Mouse (Mus musculus) midbrain, postnatal 0 days (tissue): Measurements from ENCODE around the gene Fem1a. TPM values are rescaled to one million over a fixed set of nuclear protein-coding genes. Genes with fewer than 3 reads are reported as not detected.
A peak's percentile ranks its signal among the peaks of the same experiment; 100 is the strongest.

Source experiments
- ATAC-seq: fragments of 200-750 bp; cut with Nextera tagmentation; 2 replicates; pipeline ENCODE4 v1.8.0; 2017; ENCODE audit warnings: moderate number of reproducible peaks, mild to moderate bottlenecking, moderate TSS enrichment, moderate library complexity; ENCODE audit not compliant: low FRiP score
- DNase-seq: peaks from one replicate; pipeline ENCODE4 v3.0.0-alpha.2; 2015; ENCODE audit warnings: low spot score
- H3K27ac ChIP-seq: fragments of 300-500 bp; sonication (generic); 2 replicates; pipeline ENCODE4 v1.5.1; 2014; ENCODE audit warnings: low read depth, mild to moderate bottlenecking, low read length, mixed read lengths
- H3K27me3 ChIP-seq: fragments of 300-500 bp; sonication (generic); 2 replicates; pipeline ENCODE4 v1.6.1; 2014; ENCODE audit warnings: low read length, control low read depth, mixed read lengths; ENCODE audit not compliant: insufficient read depth
- H3K36me3 ChIP-seq: fragments of 300-500 bp; sonication (generic); 2 replicates; pipeline ENCODE4 v1.6.1; 2014; ENCODE audit warnings: low read length, control low read depth, mixed read lengths; ENCODE audit not compliant: insufficient read depth
- H3K4me1 ChIP-seq: fragments of 300-500 bp; sonication (generic); 2 replicates; pipeline ENCODE4 v1.6.1; 2014; ENCODE audit warnings: mild to moderate bottlenecking, control low read depth, antibody characterized with exemption, low read length, mixed read lengths; ENCODE audit not compliant: insufficient read depth
- H3K4me2 ChIP-seq: fragments of 300-500 bp; sonication (generic); 2 replicates; pipeline ENCODE4 v1.6.1; 2014; ENCODE audit warnings: low read depth, mild to moderate bottlenecking, low read length, mixed read lengths; ENCODE audit not compliant: poor library complexity, severe bottlenecking
- H3K4me3 ChIP-seq: fragments of 300-500 bp; sonication (generic); 2 replicates; pipeline ENCODE4 v1.5.1; 2014; ENCODE audit warnings: low read depth, mild to moderate bottlenecking, low read length, moderate library complexity
- H3K9ac ChIP-seq: fragments of 300-500 bp; sonication (generic); replicated peaks from 2 replicates; pipeline ENCODE4 v1.6.1; 2014; ENCODE audit warnings: mild to moderate bottlenecking, low read length, moderate library complexity, mixed read lengths; ENCODE audit not compliant: poor library complexity, severe bottlenecking
- H3K9me3 ChIP-seq: fragments of 300-500 bp; sonication (generic); 2 replicates; pipeline ENCODE4 v1.6.1; 2016; ENCODE audit warnings: low read length, control low read depth
- CTCF ChIP-seq: IDR thresholded peaks from 2 replicates; pipeline ENCODE4 v1.5.1; 2016; ENCODE audit warnings: antibody characterized with exemption, mild to moderate bottlenecking
- WGBS: fragments of 180-500 bp; shearing (Covaris S2); extraction: QIAGEN DNeasy Blood & Tissue Kit; methylation state at CpG from one replicate; pipeline ENCODE4 v1.1.7; 2014; 5-methylcytosine and 5-hydroxymethylcytosine counted together
- polyA plus RNA-seq: library from polyadenylated mRNA; unstranded; fragments of >200 nt; fragmentation: Nextera tagmentation; extraction: Ambion mirVana; gene quantifications from 2 replicates; pipeline ENCODE4 v1.2.1, GENCODE M21; 2015
- total RNA-seq: library from RNA; depleted of rRNA; stranded (reverse); fragments of >200 nt; gene quantifications from 2 replicates; pipeline ENCODE4 v1.2.3, GENCODE M21; 2014; rRNA removed

The Fem1a gene
- total RNA-seq (43.2 and 45.3 TPM in 2 replicates), polyA plus RNA-seq (13.8 and 14.2 TPM in 2 replicates)

DNA sequence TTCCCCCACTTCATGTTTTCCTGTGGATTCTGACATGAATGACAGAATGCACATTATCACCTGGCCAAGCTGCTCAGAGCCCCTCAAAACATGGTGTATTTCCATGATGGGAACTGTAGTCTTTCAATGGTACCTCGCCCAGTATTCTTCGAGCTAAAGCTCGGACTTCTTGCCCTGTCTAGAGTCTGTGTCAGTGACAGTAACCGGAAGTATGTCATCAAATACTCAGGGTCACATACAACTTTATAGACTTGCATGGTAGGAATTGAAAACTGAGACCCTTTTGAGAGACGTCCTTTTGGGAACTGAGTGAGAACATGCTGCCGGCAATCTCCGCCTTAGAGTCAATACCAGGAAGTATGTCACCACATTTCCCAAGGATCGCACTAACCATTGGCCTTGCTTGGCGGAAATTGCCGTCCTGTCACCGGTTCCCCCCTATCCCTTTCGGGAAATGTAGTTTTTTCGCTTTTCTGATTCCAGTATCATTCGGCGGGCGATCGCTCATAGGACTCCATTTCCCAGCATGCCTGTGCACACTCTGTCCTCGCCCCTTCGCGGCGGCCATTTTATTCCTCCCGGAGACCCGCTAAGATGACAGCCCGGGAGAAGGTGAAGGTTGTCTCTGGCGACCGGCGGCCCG is at the start of gene Fem1a:
Gene Fem1a, plus strand, starts transcription at position 572 of the 643 bp plus-strand sequence.
- Histone ChIP-seq H3K4me1 (peaks cover 11% of the 10 kb centered on the region), H3K9me3 (no peaks in the 10 kb centered on the region), H3K9ac (peak within 1 kb of the TSS; percentile 64), H3K27me3 (no peaks in the 10 kb centered on the region), H3K36me3 (peaks cover 22% of the 10 kb centered on the region), H3K4me3 (peak within 1 kb of the TSS; percentile 62), H3K4me2 (peak within 1 kb of the TSS; percentile 75), H3K27ac (peak within 1 kb of the TSS; percentile 92)
- WGBS = 0% methylated on average over 28 of the region's 28 CpGs
- peak; percentile 99 for DNase-seq
- peak; percentile 93 for ATAC-seq
- no peak for TF ChIP-seq CTCF

DNA sequence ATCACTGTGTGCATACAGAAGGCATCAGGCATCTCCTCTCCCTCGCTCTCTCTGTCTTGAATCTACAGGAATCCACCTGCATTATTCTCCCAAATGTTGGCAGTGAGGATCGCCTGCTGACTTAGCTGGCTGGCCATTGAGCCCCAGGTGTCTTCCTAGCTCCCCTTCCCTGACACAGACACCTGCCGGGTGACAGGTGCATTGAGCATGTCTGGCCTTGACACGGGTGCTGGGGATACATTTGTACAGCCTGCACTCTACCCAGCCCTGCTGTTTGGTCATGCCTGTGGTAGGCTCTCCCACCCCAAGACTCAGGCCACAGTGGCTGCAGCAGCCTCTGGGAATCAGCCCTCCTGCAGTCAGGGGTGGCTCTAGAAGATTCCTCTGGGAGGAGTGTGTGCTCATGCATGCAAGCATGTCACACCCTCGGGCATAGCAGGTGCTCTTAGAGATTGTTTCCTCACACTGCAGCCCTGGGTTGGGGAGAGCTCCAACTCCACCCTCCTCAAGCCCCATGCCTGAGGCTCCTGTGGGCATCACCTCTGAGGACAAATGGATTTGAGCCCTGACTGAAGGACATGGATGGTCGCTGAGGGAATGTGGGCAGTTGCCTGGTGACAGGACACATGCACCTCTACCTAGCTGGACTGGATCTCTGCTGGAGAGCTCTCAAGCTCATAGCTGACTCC is 49.5 kb upstream of the Fem1a start:
- ATAC-seq = no peak
- H3K27me3 ChIP-seq = no peaks in the 10 kb centered on the region
- no peak for TF ChIP-seq CTCF
- no peak overlapping the region for H3K9ac ChIP-seq
- 79% methylated on average over 6 of the region's 6 CpGs for WGBS
- H3K27ac ChIP-seq = no peak overlapping the region
- DNase-seq = no peak
- H3K4me3 ChIP-seq = no peak overlapping the region
- no peaks in the 10 kb centered on the region for H3K9me3 ChIP-seq
- peaks cover 98% of the 10 kb centered on the region for H3K36me3 ChIP-seq
- H3K4me1 ChIP-seq = no peaks in the 10 kb centered on the region
- H3K4me2 ChIP-seq = no peak overlapping the region

DNA sequence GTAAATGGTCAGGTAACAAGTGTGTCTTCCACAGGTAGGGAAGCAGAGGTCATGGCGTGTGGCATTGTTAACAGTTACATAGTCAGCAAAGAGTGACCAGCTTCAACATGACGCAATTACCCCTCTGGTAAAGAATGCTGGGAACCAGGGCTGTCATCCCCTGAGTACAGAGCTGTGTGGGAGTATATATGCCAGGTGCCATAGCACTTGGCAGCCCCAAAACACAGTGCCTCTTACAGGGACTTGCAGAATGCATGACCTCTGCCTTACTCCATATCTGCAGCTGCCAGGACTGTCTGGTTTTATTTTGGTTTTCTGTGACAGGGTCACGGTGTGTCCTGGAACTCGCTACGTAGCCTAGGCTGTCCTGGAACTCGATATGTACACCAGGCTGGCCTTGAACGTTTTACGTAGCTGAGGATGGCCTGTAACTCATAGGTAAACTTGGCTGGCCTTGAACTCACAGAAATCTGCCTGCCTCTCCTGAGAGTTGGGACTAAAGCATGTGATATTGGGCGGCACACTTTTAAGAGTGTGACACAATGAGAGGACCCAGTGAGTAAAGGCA is 48.6 kb upstream of the Fem1a start:
- Histone ChIP-seq H3K9ac (no peak overlapping the region), H3K4me1 (no peaks in the 10 kb centered on the region), H3K4me3 (no peak overlapping the region), H3K27ac (no peak overlapping the region), H3K27me3 (no peaks in the 10 kb centered on the region), H3K9me3 (no peaks in the 10 kb centered on the region), H3K4me2 (no peak overlapping the region), H3K36me3 (peaks cover 94% of the 10 kb centered on the region)
- no peak for DNase-seq
- ATAC-seq = no peak
- TF ChIP-seq CTCF = no peak
- WGBS = 95% methylated on average over 9 of the region's 9 CpGs

DNA sequence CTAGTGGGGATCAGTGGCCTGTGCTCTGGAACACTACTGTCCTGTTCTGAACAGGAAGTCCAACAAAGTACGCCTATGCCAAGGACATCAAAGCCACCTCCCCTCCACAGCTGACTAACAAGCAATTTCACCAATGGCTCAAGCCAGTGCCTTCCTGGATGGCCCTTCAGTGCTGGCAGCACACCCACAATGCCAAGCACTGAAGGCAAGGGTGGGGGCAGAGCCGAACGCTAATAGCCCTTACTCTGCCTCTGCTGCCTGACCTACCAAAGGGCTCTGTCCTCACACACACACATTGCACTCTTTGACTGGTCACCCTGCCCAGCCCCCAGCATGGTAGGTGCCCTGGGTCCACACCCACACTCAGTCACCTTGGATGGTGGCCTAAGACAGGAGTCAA is 47.8 kb upstream of the Fem1a start:
- H3K4me1 ChIP-seq = no peaks in the 10 kb centered on the region
- ATAC-seq = no peak
- H3K9me3 ChIP-seq = no peaks in the 10 kb centered on the region
- no peak overlapping the region for H3K27ac ChIP-seq
- TF ChIP-seq CTCF = no peak
- no peaks in the 10 kb centered on the region for H3K27me3 ChIP-seq
- DNase-seq = no peak
- 88% methylated on average over 3 of the region's 3 CpGs for WGBS
- no peak overlapping the region for H3K9ac ChIP-seq
- H3K4me3 ChIP-seq = no peak overlapping the region
- peaks cover 86% of the 10 kb centered on the region for H3K36me3 ChIP-seq
- no peak overlapping the region for H3K4me2 ChIP-seq

DNA sequence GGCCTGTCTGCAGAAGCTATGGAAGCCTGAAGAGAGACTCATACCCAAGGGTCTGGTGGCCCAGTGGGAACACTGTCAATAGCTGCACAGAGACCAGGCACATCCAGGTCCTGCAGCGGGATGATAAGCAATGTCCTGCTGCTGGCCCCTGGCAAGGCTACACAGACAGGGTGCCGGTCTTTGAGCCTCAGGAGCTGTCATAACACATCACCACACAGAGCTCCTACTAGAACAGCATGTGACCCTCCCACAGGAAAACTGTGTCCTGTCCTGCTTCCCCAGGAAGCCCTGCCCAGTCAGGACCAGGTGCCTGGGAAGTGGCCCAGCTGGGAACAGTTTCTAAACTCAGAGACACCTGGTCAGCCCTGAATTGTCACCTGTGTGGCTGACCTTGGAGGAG is 45.5 kb upstream of the Fem1a start:
- H3K4me3 ChIP-seq = no peak overlapping the region
- no peak overlapping the region for H3K4me2 ChIP-seq
- DNase-seq = no peak
- no peaks in the 10 kb centered on the region for H3K9me3 ChIP-seq
- no peak for TF ChIP-seq CTCF
- no peak overlapping the region for H3K9ac ChIP-seq
- peaks cover 64% of the 10 kb centered on the region for H3K36me3 ChIP-seq
- no peaks in the 10 kb centered on the region for H3K27me3 ChIP-seq
- ATAC-seq = no peak
- no peaks in the 10 kb centered on the region for H3K4me1 ChIP-seq
- H3K27ac ChIP-seq = no peak overlapping the region
- WGBS = 89% methylated on average over 2 of the region's 2 CpGs

DNA sequence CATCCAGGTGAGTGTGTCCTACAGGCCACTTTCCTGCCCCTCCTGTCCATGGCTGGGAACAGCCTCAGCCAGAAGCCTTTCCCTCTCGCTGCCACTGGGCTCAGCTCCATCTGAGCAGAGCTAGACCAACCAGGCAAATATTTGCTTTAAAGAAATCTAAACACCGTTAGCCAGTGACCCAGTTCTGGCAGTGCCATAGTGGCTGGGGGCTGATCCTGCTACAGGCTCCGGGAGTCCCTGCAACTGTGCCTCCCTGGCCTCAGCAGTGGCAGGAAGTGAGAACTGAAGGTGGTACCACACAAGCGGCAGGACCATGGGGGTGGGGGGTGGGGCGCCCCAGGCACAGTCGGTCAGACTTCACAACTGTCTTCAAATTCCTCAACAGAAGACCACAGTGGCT is 43.9 kb upstream of the Fem1a start:
- ATAC-seq = no peak

More for the DNA sequence above, 43.9 kb upstream of the Fem1a start:
- WGBS = 73% methylated on average over 6 of the region's 6 CpGs
- 0 out of 2 replicates have a peak overlapping the region, but pooled peaks have one; percentile 3 for H3K27ac ChIP-seq
- no peak overlapping the region for H3K4me3 ChIP-seq
- peaks cover 48% of the 10 kb centered on the region for H3K36me3 ChIP-seq
- DNase-seq = no peak
- no peak for TF ChIP-seq CTCF
- H3K9me3 ChIP-seq = no peaks in the 10 kb centered on the region
- no peak overlapping the region for H3K4me2 ChIP-seq
- H3K9ac ChIP-seq = no peak overlapping the region
- peaks cover 12% of the 10 kb centered on the region for H3K4me1 ChIP-seq
- H3K27me3 ChIP-seq = no peaks in the 10 kb centered on the region
